Mouse (Mus musculus): ENCODE measurements at regions not wholly inside any gene's neighbourhood (a gene's known extent, or its start where the extent isn't known, plus 50 kb on each side); places are given as distances from the start of the nearest gene placed in this dataset.
"Not testable (repeated sequence)": the region's sequence is repeated elsewhere in the genome, so short reads cannot be mapped to it uniquely, and the experiment has no call there.

- H3K9me3 ChIP-seq (replicated peaks) = no peaks in the 10 kb centered on the region
- no peak overlapping the region for H3K27ac ChIP-seq
- DNase-seq (ENCODE audit: low spot score) = no peak
- H3K4me1 ChIP-seq = no peaks in the 10 kb centered on the region
- no peaks in the 10 kb centered on the region for H3K27me3 ChIP-seq (ENCODE audit: low read depth, poor library complexity, severe bottlenecking)
- H3K36me3 ChIP-seq = no peaks in the 10 kb centered on the region
- no peak overlapping the region for H3K4me3 ChIP-seq
- 78% methylated on average over 1 of the region's 1 CpGs for WGBS
Observed at GRCm38 (mm10) chr6:67610402-67610801, 74.8 kb upstream of the Tacstd2 start.

GRCm38 (mm10) chr6:67609461-67609860 is 73.9 kb upstream of the Tacstd2 start:
- H3K27ac ChIP-seq; H3K4me3 ChIP-seq; H3K4me1 ChIP-seq; H3K36me3 ChIP-seq; H3K9me3 ChIP-seq (replicated peaks); DNase-seq (ENCODE audit: low spot score); H3K27me3 ChIP-seq (ENCODE audit: low read depth, poor library complexity, severe bottlenecking): not testable (repeated sequence)
- 58% methylated on average over 1 of the region's 1 CpGs for WGBS
